Mouse (Mus musculus) G1E (cell line): ENCODE measurements around the gene Phf10.
"Not testable (repeated sequence)": the region's sequence is repeated elsewhere in the genome, so short reads cannot be mapped to it uniquely, and the experiment has no call there.

Source experiments
- CTCF ChIP-seq: IDR thresholded peaks from 2 replicates; pipeline ENCODE4 v1.5.1; 2012; ENCODE audit warnings: low read depth, low read length, inconsistent platforms, mixed read lengths
- GATA1 ChIP-seq: IDR thresholded peaks from 2 replicates; pipeline ENCODE4 v1.6.1; 2012; ENCODE audit warnings: borderline replicate concordance, low read length, inconsistent platforms, mixed read lengths
- TAL1 ChIP-seq: conservative IDR thresholded peaks from 2 replicates; pipeline ENCODE4 v1.6.1; 2012; ENCODE audit warnings: low read depth, low read length, inconsistent platforms, mixed read lengths

- not testable (repeated sequence) for TF ChIP-seq GATA1, CTCF, TAL1
Observed at GRCm38 (mm10) chr17:15009706-15010413, 48.8 kb upstream of the Phf10 start, which contains the start of gene Gm3435.
